In genomic region chr8:21955321-21955720, GRCm38 (mm10) we compare ENCODE assay signal across 9 mouse cellular contexts. TPM values are rescaled to one million over a fixed set of nuclear protein-coding genes. Genes with fewer than 3 reads are reported as not detected.
DNase-seq lines count a peak whose midpoint lies in the region; ATAC-seq and TF ChIP-seq lines count a peak whose summit lies in the region.
"Had no signal": no experiment of that assay in that cellular context is flagged by ENCODE, and none has a peak within 500 bp of the region (broad histone marks: within the 10 kb centered on the region; RNA-seq: fewer than 3 reads in every experiment).

No protein-coding gene starts in this region.

- H3K27me3 ChIP-seq in thymus, adult 2 months (ENCODE audit: control insufficient read depth, insufficient read depth, low read length): no peaks in the 10 kb centered on the region
- no peaks in the 10 kb centered on the region for H3K27me3 ChIP-seq in liver, embryonic 11.5 days (replicated peaks; ENCODE audit: control insufficient read depth, insufficient read depth, low read length)

- ATAC-seq in liver, embryonic 11.5 days (replicated peaks; ENCODE audit: low FRiP score): no peak

- TF ChIP-seq POLR2A in thymus, adult 2 months (IDR thresholded peaks at IDR 0.05; ENCODE audit: control insufficient read depth, extremely low read depth, insufficient read depth, low read length, poor library complexity): no peak

- H3K9ac ChIP-seq in liver, embryonic 11.5 days (ENCODE audit: low read depth, low read length): no peak overlapping the region

- no peak overlapping the region for H3K27ac ChIP-seq in thymus, adult 2 months (ENCODE audit: control insufficient read depth, insufficient read depth, low read length)
- no peak overlapping the region for H3K27ac ChIP-seq in liver, embryonic 11.5 days (ENCODE audit: low read depth, low read length)

- H3K36me3 ChIP-seq in thymus, adult 2 months (ENCODE audit: control insufficient read depth, insufficient read depth, low read length): no peaks in the 10 kb centered on the region
- H3K36me3 ChIP-seq in liver, embryonic 11.5 days (ENCODE audit: control insufficient read depth, insufficient read depth, low read length): no peaks in the 10 kb centered on the region

- no peak for TF ChIP-seq CTCF in thymus, adult 2 months (IDR thresholded peaks at IDR 0.05; ENCODE audit: borderline replicate concordance, control insufficient read depth, extremely low read depth, insufficient read depth, low read length, poor library complexity)

- peak; percentile 4 for DNase-seq in cerebellum, adult 11 months
- no peak for DNase-seq in cerebellum, adult 9-11 months
- DNase-seq in thymus, adult 2 months: peak; percentile 12
- no peak for DNase-seq in thymus, adult 18-20 months
- DNase-seq in embryo, embryonic 11 days: peak; percentile 59
- DNase-seq in kidney, adult 9 months: peak; percentile 64
- peak; percentile 32 for DNase-seq in liver, embryonic 11.5 days (ENCODE audit: low spot score)
- DNase-seq in right cerebral cortex, postnatal 4 days: peak; percentile 66

- no peaks in the 10 kb centered on the region for H3K9me3 ChIP-seq in liver, embryonic 11.5 days (ENCODE audit: control insufficient read depth, low read length)

- H3K4me2 ChIP-seq in liver, embryonic 11.5 days: no peak overlapping the region

- 9% methylated on average over 9 of the region's 9 CpGs for WGBS in thymus, adult 2 months
- WGBS in liver, embryonic 11.5 days: 8% methylated on average over 9 of the region's 9 CpGs

- no peak overlapping the region for H3K4me3 ChIP-seq in thymus, adult 2 months (ENCODE audit: control insufficient read depth, insufficient read depth, low read length)
- H3K4me3 ChIP-seq in liver, embryonic 11.5 days (ENCODE audit: low read depth, low read length): no peak overlapping the region

- no peaks in the 10 kb centered on the region for H3K4me1 ChIP-seq in thymus, adult 2 months (replicated peaks; ENCODE audit: control insufficient read depth, insufficient read depth, low read length)
- no peaks in the 10 kb centered on the region for H3K4me1 ChIP-seq in liver, embryonic 11.5 days (replicated peaks; ENCODE audit: control insufficient read depth, insufficient read depth, low read length)

RNA-seq across cellular contexts. Expression of gene Fam90a1a, which starts 3.2 kb away (rescaled TPM):
- polyA plus RNA-seq in thymus, adult 2 months (2012; rRNA removed): not detected in 2 replicates
- not detected in 2 replicates for polyA plus RNA-seq in liver, embryonic 11.5 days (2014; fragmentation: Nextera tagmentation; extraction: Ambion mirVana)
- polyA plus RNA-seq: large intestine, adult 2 months had no signal

RNA-seq across cellular contexts. Expression of gene Defb13, which starts 8.8 kb away (rescaled TPM):
- not detected in 2 replicates for polyA plus RNA-seq in thymus, adult 2 months (2012; rRNA removed)
- not detected in 2 replicates for polyA plus RNA-seq in liver, embryonic 11.5 days (2014; fragmentation: Nextera tagmentation; extraction: Ambion mirVana)
- polyA plus RNA-seq: large intestine, adult 2 months had no signal

RNA-seq across cellular contexts. Expression of gene Ccdc70, which starts 14.3 kb away (rescaled TPM):
- polyA plus RNA-seq in thymus, adult 2 months (2012; rRNA removed): not detected in 2 replicates
- polyA plus RNA-seq in liver, embryonic 11.5 days (2014; fragmentation: Nextera tagmentation; extraction: Ambion mirVana): not detected in 2 replicates
- polyA plus RNA-seq: large intestine, adult 2 months had no signal

RNA-seq across cellular contexts. Expression of gene Defb35, which starts 17.2 kb away (rescaled TPM):
- not detected in 2 replicates for polyA plus RNA-seq in thymus, adult 2 months (2012; rRNA removed)
- polyA plus RNA-seq in liver, embryonic 11.5 days (2014; fragmentation: Nextera tagmentation; extraction: Ambion mirVana): not detected in 2 replicates
- polyA plus RNA-seq: large intestine, adult 2 months had no signal

RNA-seq across cellular contexts. Expression of gene Defb15, which starts 22.8 kb away (rescaled TPM):
- polyA plus RNA-seq in thymus, adult 2 months (2012; rRNA removed): not detected in 2 replicates
- not detected in 2 replicates for polyA plus RNA-seq in liver, embryonic 11.5 days (2014; fragmentation: Nextera tagmentation; extraction: Ambion mirVana)
- polyA plus RNA-seq: large intestine, adult 2 months had no signal

Comparison
In these comparisons a context has a peak if more than half of its experiments do, and no peak if none do; other contexts are left out.
1. DNase-seq: peak in cerebellum, adult 11 months (single experiment), thymus, adult 2 months (single experiment), embryo, embryonic 11 days (single experiment), kidney, adult 9 months (single experiment), liver, embryonic 11.5 days (single experiment) and right cerebral cortex, postnatal 4 days (single experiment); none in cerebellum, adult 9-11 months (single experiment) and thymus, adult 18-20 months (0 of 2).